Mouse (Mus musculus) splenic B cell, adult 2 months (primary cell): Measurements from ENCODE around the gene E130208F15Rik.
A peak's percentile ranks its signal among the peaks of the same experiment; 100 is the strongest.

Experiments
- DNase-seq: peaks from one replicate; pipeline ENCODE4 v3.0.0-alpha.2; 2011; ENCODE audit warnings: low read depth, low spot score
- H3K27me3 ChIP-seq: 2 replicates; pipeline ENCODE4 v1.6.1; 2012; ENCODE audit warnings: mild to moderate bottlenecking, low read length, moderate library complexity, mixed read lengths; ENCODE audit not compliant: control insufficient read depth, poor library complexity, insufficient read depth, severe bottlenecking
- H3K36me3 ChIP-seq: 2 replicates; pipeline ENCODE4 v1.6.1; 2012; ENCODE audit warnings: mild to moderate bottlenecking, low read length, moderate library complexity, mixed read lengths; ENCODE audit not compliant: control insufficient read depth, poor library complexity, insufficient read depth, severe bottlenecking

Gene E130208F15Rik

GRCm38 (mm10) chr7:30318142-30318541 lies 3.4 kb upstream of the E130208F15Rik start:
- DNase-seq = no peak
- Histone ChIP-seq H3K36me3 (no peaks in the 10 kb centered on the region), H3K27me3 (no peaks in the 10 kb centered on the region)

GRCm38 (mm10) chr7:30320946-30321345 lies 594 bp upstream of the E130208F15Rik start:
- DNase-seq = no peak
- H3K27me3 ChIP-seq = no peaks in the 10 kb centered on the region
- H3K36me3 ChIP-seq = no peaks in the 10 kb centered on the region

GRCm38 (mm10) chr7:30322285-30322667 lies 736 bp downstream of the E130208F15Rik start:
- Histone ChIP-seq H3K27me3 (no peaks in the 10 kb centered on the region), H3K36me3 (no peaks in the 10 kb centered on the region)
- DNase-seq = peak; percentile 98

GRCm38 (mm10) chr7:30322865-30323264 lies 1.3 kb downstream of the E130208F15Rik start:
- Histone ChIP-seq H3K36me3 (no peaks in the 10 kb centered on the region), H3K27me3 (no peaks in the 10 kb centered on the region)
- DNase-seq = peak; percentile 80

GRCm38 (mm10) chr7:30323795-30324194 lies 2.3 kb downstream of the E130208F15Rik start, which contains the start of gene Sdhaf1:
Gene Sdhaf1, minus strand, starts transcription at chr7:30323895.
- Histone ChIP-seq H3K27me3 (no peaks in the 10 kb centered on the region), H3K36me3 (no peaks in the 10 kb centered on the region)
- no peak for DNase-seq

GRCm38 (mm10) chr7:30324300-30324944 lies 2.9 kb downstream of the E130208F15Rik start:
- no peak for DNase-seq
- Histone ChIP-seq H3K36me3 (no peaks in the 10 kb centered on the region), H3K27me3 (no peaks in the 10 kb centered on the region)

GRCm38 (mm10) chr7:30325364-30325763 lies 3.8 kb downstream of the E130208F15Rik start:
- no peaks in the 10 kb centered on the region for H3K27me3 ChIP-seq
- no peaks in the 10 kb centered on the region for H3K36me3 ChIP-seq
- peak; percentile 88 for DNase-seq

GRCm38 (mm10) chr7:30326427-30326826 lies 4.9 kb downstream of the E130208F15Rik start:
- no peak for DNase-seq
- Histone ChIP-seq H3K27me3 (no peaks in the 10 kb centered on the region), H3K36me3 (no peaks in the 10 kb centered on the region)

- peak; percentile 69 for DNase-seq
- H3K36me3 ChIP-seq = no peaks in the 10 kb centered on the region
- H3K27me3 ChIP-seq = no peaks in the 10 kb centered on the region
These were observed 5.6 kb downstream of the E130208F15Rik start for GRCm38 (mm10) chr7:30327140-30327539.

- Histone ChIP-seq H3K27me3 (no peaks in the 10 kb centered on the region), H3K36me3 (no peaks in the 10 kb centered on the region)
- no peak for DNase-seq
These were observed 6.8 kb downstream of the E130208F15Rik start for GRCm38 (mm10) chr7:30328379-30328778.

- Histone ChIP-seq H3K36me3 (no peaks in the 10 kb centered on the region), H3K27me3 (no peaks in the 10 kb centered on the region)
- peak; percentile 93 for DNase-seq
These were observed 10.3 kb downstream of the E130208F15Rik start for GRCm38 (mm10) chr7:30331887-30332286.

GRCm38 (mm10) chr7:30332622-30333259 lies 11.2 kb downstream of the E130208F15Rik start:
- Histone ChIP-seq H3K36me3 (no peaks in the 10 kb centered on the region), H3K27me3 (no peaks in the 10 kb centered on the region)
- DNase-seq = no peak

GRCm38 (mm10) chr7:30333436-30333835 lies 11.9 kb downstream of the E130208F15Rik start:
- no peaks in the 10 kb centered on the region for H3K36me3 ChIP-seq
- DNase-seq = no peak
- no peaks in the 10 kb centered on the region for H3K27me3 ChIP-seq

- DNase-seq = no peak
- H3K27me3 ChIP-seq = no peaks in the 10 kb centered on the region
- no peaks in the 10 kb centered on the region for H3K36me3 ChIP-seq
These were observed 13.0 kb downstream of the E130208F15Rik start for GRCm38 (mm10) chr7:30334563-30334962.

- DNase-seq = no peak
- H3K27me3 ChIP-seq = no peaks in the 10 kb centered on the region
- no peaks in the 10 kb centered on the region for H3K36me3 ChIP-seq
These were observed 14.1 kb downstream of the E130208F15Rik start for GRCm38 (mm10) chr7:30335688-30336087.
